Comparison of ENCODE assay signal across 31 mouse cellular contexts in the genomic region with DNA sequence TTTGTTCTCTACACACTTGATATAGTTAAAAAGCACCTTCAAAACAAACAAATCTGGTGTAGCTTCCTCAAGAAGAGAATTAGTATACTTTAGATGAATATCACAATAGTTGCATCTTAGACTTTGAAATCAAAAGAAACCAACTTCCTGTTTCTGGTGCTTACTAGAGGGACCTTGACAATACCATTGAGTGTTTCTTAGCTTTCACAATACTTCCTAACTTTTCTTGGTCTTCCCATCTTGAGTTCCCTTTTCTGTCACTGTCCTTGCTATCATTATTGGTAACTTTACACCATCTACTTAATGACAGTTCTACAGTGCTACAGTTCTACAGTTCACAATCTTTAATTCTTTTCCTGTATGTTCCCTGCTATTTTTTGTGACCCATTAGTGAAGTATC.
"Had no signal": no experiment of that assay in that cellular context is flagged by ENCODE, and none has a peak within 500 bp of the region (broad histone marks: within the 10 kb centered on the region; RNA-seq: fewer than 3 reads in every experiment).

No protein-coding gene starts in this region.

- H3K27me3 ChIP-seq: limb, embryonic 12.5 days; limb, embryonic 13.5 days; limb, embryonic 15.5 days; liver, embryonic 12.5 days; liver, embryonic 13.5 days; liver, embryonic 15.5 days; lung, embryonic 15.5 days; megakaryocyte, embryonic 14.5 days; midbrain, embryonic 12.5 days; midbrain, embryonic 13.5 days; midbrain, embryonic 15.5 days had no signal

- H3K27ac ChIP-seq: left cerebral cortex, adult 2 months; limb, embryonic 10.5 days; limb, embryonic 12.5 days; limb, embryonic 13.5 days; limb, embryonic 15.5 days; liver, embryonic 12.5 days; liver, embryonic 13.5 days; liver, embryonic 14.5 days; liver, embryonic 15.5 days; lung, embryonic 15.5 days; macrophage; midbrain, embryonic 10.5 days; midbrain, embryonic 12.5 days; midbrain, embryonic 13.5 days; midbrain, embryonic 15.5 days had no signal

- H3K9ac ChIP-seq: limb, embryonic 12.5 days; limb, embryonic 13.5 days; limb, embryonic 15.5 days; liver, embryonic 12.5 days; liver, embryonic 13.5 days; liver, embryonic 14.5 days; liver, embryonic 15.5 days; liver, postnatal 0 days; lung, embryonic 14.5 days; lung, embryonic 15.5 days; midbrain, embryonic 12.5 days; midbrain, embryonic 13.5 days; midbrain, embryonic 15.5 days had no signal

- H3K4me2 ChIP-seq: limb, embryonic 12.5 days; limb, embryonic 13.5 days; limb, embryonic 15.5 days; liver, embryonic 11.5 days; liver, embryonic 12.5 days; liver, embryonic 13.5 days; liver, embryonic 15.5 days; lung, embryonic 14.5 days; lung, embryonic 15.5 days; midbrain, embryonic 11.5 days; midbrain, embryonic 12.5 days; midbrain, embryonic 13.5 days; midbrain, embryonic 15.5 days had no signal

- H3K4me1 ChIP-seq: limb, embryonic 10.5 days; limb, embryonic 12.5 days; limb, embryonic 13.5 days; limb, embryonic 15.5 days; liver, embryonic 12.5 days; liver, embryonic 13.5 days; liver, embryonic 15.5 days; lung, embryonic 15.5 days; megakaryocyte, embryonic 14.5 days; midbrain, embryonic 10.5 days; midbrain, embryonic 12.5 days; midbrain, embryonic 13.5 days; midbrain, embryonic 15.5 days had no signal

- H3K4me3 ChIP-seq: left cerebral cortex, adult 2 months; limb, embryonic 10.5 days; limb, embryonic 12.5 days; limb, embryonic 13.5 days; limb, embryonic 15.5 days; liver, embryonic 12.5 days; liver, embryonic 13.5 days; liver, embryonic 15.5 days; lung, embryonic 15.5 days; megakaryocyte, embryonic 14.5 days; midbrain, embryonic 10.5 days; midbrain, embryonic 12.5 days; midbrain, embryonic 13.5 days; midbrain, embryonic 15.5 days; myocyte had no signal

- H3K9me3 ChIP-seq: limb, embryonic 10.5 days; limb, embryonic 12.5 days; limb, embryonic 13.5 days; limb, embryonic 15.5 days; liver, embryonic 12.5 days; liver, embryonic 13.5 days; liver, embryonic 15.5 days; lung, embryonic 15.5 days; megakaryocyte, embryonic 14.5 days; midbrain, embryonic 10.5 days; midbrain, embryonic 12.5 days; midbrain, embryonic 13.5 days; midbrain, embryonic 15.5 days had no signal

- DNase-seq: left cerebral cortex, postnatal 4 days; liver; liver, embryonic 13.5 days; liver, postnatal 0 days; lung, adult 18-20 months; lung, adult 2 months; lung, embryonic 14.5 days; lung, postnatal 10 days; lung, postnatal 36 days; lung, postnatal 4 days; midbrain, embryonic 14.5 days had no signal

- H3K36me3 ChIP-seq: limb, embryonic 10.5 days; limb, embryonic 12.5 days; limb, embryonic 13.5 days; limb, embryonic 15.5 days; liver, embryonic 12.5 days; liver, embryonic 13.5 days; liver, embryonic 15.5 days; lung, embryonic 15.5 days; midbrain, embryonic 10.5 days; midbrain, embryonic 12.5 days; midbrain, embryonic 13.5 days; midbrain, embryonic 15.5 days had no signal

- ATAC-seq: liver, embryonic 12.5 days; liver, postnatal 0 days; lung, postnatal 0 days; midbrain, embryonic 13.5 days; midbrain, embryonic 15.5 days; midbrain, embryonic 16.5 days had no signal
